Mouse (Mus musculus) lung, adult 2 months (tissue): ENCODE results near the gene Aloxe3. TPM values are rescaled to one million over a fixed set of nuclear protein-coding genes. Genes with fewer than 3 reads are reported as not detected.
A peak's percentile ranks its signal among the peaks of the same experiment; 100 is the strongest.

Experiments
- DNase-seq: peaks from one replicate; pipeline ENCODE4 v3.0.0; 2022
- H3K4me1 ChIP-seq: fragments of 200-500 bp; 2 replicates; pipeline ENCODE4 v1.6.1; 2011; ENCODE audit warnings: low read length; ENCODE audit not compliant: control insufficient read depth, insufficient read depth
- H3K4me3 ChIP-seq: fragments of 200-500 bp; replicated peaks from 2 replicates; pipeline ENCODE3; 2011; ENCODE audit warnings: low read depth, mild to moderate bottlenecking, control low read depth, low read length; ENCODE audit errors: extremely low read depth
- CTCF ChIP-seq: fragments of 200-500 bp; IDR thresholded peaks from 2 replicates; pipeline ENCODE4 v1.5.1; 2011; ENCODE audit warnings: mild to moderate bottlenecking, low read length, control low read depth; ENCODE audit not compliant: insufficient read depth
- POLR2A ChIP-seq: fragments of 200-500 bp; IDR thresholded peaks from 2 replicates; pipeline ENCODE4 v1.6.1; 2011; ENCODE audit warnings: low read depth, mild to moderate bottlenecking, control low read depth, low read length, borderline replicate concordance; ENCODE audit errors: extremely low read depth
- WGBS: fragments of 180-500 bp; shearing (Covaris S2); methylation state at CpG from one replicate; pipeline ENCODE4 v1.1.7; 2018; 5-methylcytosine and 5-hydroxymethylcytosine counted together
- polyA plus RNA-seq: library from polyadenylated mRNA; depleted of rRNA; stranded (reverse); fragments of >200 nt; gene quantifications from 2 replicates; pipeline ENCODE4 v1.2.3, GENCODE M21; 2012

Aloxe3 gene
- polyA plus RNA-seq, 1 experiment = 23.9 TPM

GRCm38 (mm10) chr11:69116843-69117242, 8.9 kb upstream of the Aloxe3 start:
- TF ChIP-seq POLR2A (no peak), CTCF (no peak)
- 53% methylated on average over 5 of the region's 5 CpGs for WGBS
- no peaks in the 10 kb centered on the region for H3K4me1 ChIP-seq
- H3K4me3 ChIP-seq = no peak overlapping the region
- DNase-seq = no peak

GRCm38 (mm10) chr11:69117737-69118695, 7.7 kb upstream of the Aloxe3 start:
- DNase-seq = peak; percentile 80
- peak overlapping the region; percentile 76 for H3K4me3 ChIP-seq
- TF ChIP-seq POLR2A (0 out of 2 replicates have a peak, but pooled peaks have one; percentile 20), CTCF (no peak)
- under 1% methylated on average over 45 of the region's 45 CpGs for WGBS
- H3K4me1 ChIP-seq = peaks cover under 1% of the 10 kb centered on the region; the same call in 1 of the 2 replicates

- Histone ChIP-seq H3K4me1 (peaks cover 3% of the 10 kb centered on the region; the same call in 1 of the 2 replicates), H3K4me3 (peak overlapping the region; percentile 76)
- DNase-seq = peak; percentile 84
- TF ChIP-seq POLR2A = no peak
- no peak for TF ChIP-seq CTCF
- 3% methylated on average over 15 of the region's 15 CpGs for WGBS
Measured at GRCm38 (mm10) chr11:69118765-69119164, 6.9 kb upstream of the Aloxe3 start.

GRCm38 (mm10) chr11:69119446-69120155, 6.1 kb upstream of the Aloxe3 start:
- WGBS = 73% methylated on average over 14 of the region's 14 CpGs
- H3K4me3 ChIP-seq = no peak overlapping the region
- TF ChIP-seq CTCF = no peak
- TF ChIP-seq POLR2A = no peak
- peaks cover 3% of the 10 kb centered on the region; the same call in 1 of the 2 replicates for H3K4me1 ChIP-seq
- DNase-seq = no peak

- 20% methylated on average over 27 of the region's 27 CpGs for WGBS
- no peak for DNase-seq
- peaks cover 3% of the 10 kb centered on the region; the same call in 1 of the 2 replicates for H3K4me1 ChIP-seq
- peak within 1 kb of the TSS; percentile 74 for H3K4me3 ChIP-seq
- TF ChIP-seq CTCF (no peak), POLR2A (no peak)
Measured at GRCm38 (mm10) chr11:69120221-69121000, 5.3 kb upstream of the Aloxe3 start, which contains the start of gene Hes7. Gene Hes7, plus strand, starts transcription at chr11:69120404.

- DNase-seq = peak; percentile 54
- 6% methylated on average over 33 of the region's 33 CpGs for WGBS
- H3K4me3 ChIP-seq = peak overlapping the region; percentile 74
- peaks cover 9% of the 10 kb centered on the region; the same call in 1 of the 2 replicates for H3K4me1 ChIP-seq
- TF ChIP-seq POLR2A (no peak), CTCF (no peak)
Measured at GRCm38 (mm10) chr11:69121001-69121740, 4.5 kb upstream of the Aloxe3 start.

- Histone ChIP-seq H3K4me3 (peak overlapping the region; percentile 74), H3K4me1 (peaks cover 9% of the 10 kb centered on the region; the same call in 1 of the 2 replicates)
- no peak for TF ChIP-seq CTCF
- TF ChIP-seq POLR2A = no peak
- DNase-seq = no peak
- 3% methylated on average over 32 of the region's 32 CpGs for WGBS
Measured at GRCm38 (mm10) chr11:69121741-69122335, 3.9 kb upstream of the Aloxe3 start.
